Mouse (Mus musculus) left cerebral cortex, adult 18-20 months (tissue): ENCODE data around the gene Slc29a4. TPM values are rescaled to one million over a fixed set of nuclear protein-coding genes. Genes with fewer than 3 reads are reported as not detected.

ENCODE experiments used
- DNase-seq, 2 experiments: peaks; one replicate each; pipeline ENCODE4 v3.0.0; 2021 to 2022; ENCODE audit warnings: low spot score in 2 of 2, mixed read lengths in 1 of 2
- long read RNA-seq, 2 experiments: library from polyadenylated mRNA; stranded (forward); transcript quantifications; one replicate each; pipeline ENCODE4 v2.0.0; 2021
- total RNA-seq, 2 experiments: library from RNA; stranded (reverse); gene quantifications; 2 replicates each; pipeline ENCODE4 v1.2.3; 2021

Gene Slc29a4
- total RNA-seq = 10 to 100 TPM in 1 of 2 experiments, 1 to 10 TPM in 1; 6.1 to 10.8 TPM
- long read RNA-seq, experiment 1, transcript Slc29a4-201 (11 exons, 2,789 nt) = major isoform, 16 of 20 reads
- long read RNA-seq, experiment 1, partial matches to known transcripts = 1 of 20 reads
- long read RNA-seq, experiment 1, other reads (novel, unspliced or antisense) = 3 of 20 reads
- long read RNA-seq, experiment 2, transcript Slc29a4-201 (11 exons, 2,789 nt) = major isoform, 7 of 15 reads
- long read RNA-seq, experiment 2, partial matches to known transcripts = 5 of 15 reads
- long read RNA-seq, experiment 2, other reads (novel, unspliced or antisense) = 3 of 15 reads

GRCm38 (mm10) chr5:142692248-142692647, at the start of gene Slc29a4:
Gene Slc29a4, plus strand, starts transcription at chr5:142692512.
- DNase-seq = peak; percentile 65 to 84

GRCm38 (mm10) chr5:142648162-142648561, 44.1 kb upstream of the Slc29a4 start:
- no peak for DNase-seq

- DNase-seq = no peak
Measured at GRCm38 (mm10) chr5:142649460-142650050, 42.8 kb upstream of the Slc29a4 start.

GRCm38 (mm10) chr5:142650390-142650789, 41.9 kb upstream of the Slc29a4 start:
- no peak for DNase-seq

- no peak for DNase-seq
Measured at GRCm38 (mm10) chr5:142650794-142651497, 41.4 kb upstream of the Slc29a4 start.

- DNase-seq = no peak
Measured at GRCm38 (mm10) chr5:142652266-142652665, 40.0 kb upstream of the Slc29a4 start.

- no peak for DNase-seq
Measured at GRCm38 (mm10) chr5:142660656-142661434, 31.5 kb upstream of the Slc29a4 start.

- DNase-seq = no peak
Measured at GRCm38 (mm10) chr5:142667921-142668320, 24.4 kb upstream of the Slc29a4 start.

GRCm38 (mm10) chr5:142668556-142669263, 23.6 kb upstream of the Slc29a4 start:
- DNase-seq = no peak

- peak; percentile 25 to 30 for DNase-seq
Measured at GRCm38 (mm10) chr5:142669726-142670125, 22.6 kb upstream of the Slc29a4 start.

- no peak for DNase-seq
Measured at GRCm38 (mm10) chr5:142673082-142673481, 19.2 kb upstream of the Slc29a4 start.

- peak in 1 of 2 experiments; percentile 32 for DNase-seq
Measured at GRCm38 (mm10) chr5:142678141-142678571, 14.2 kb upstream of the Slc29a4 start.

GRCm38 (mm10) chr5:142679065-142679464, 13.2 kb upstream of the Slc29a4 start:
- no peak for DNase-seq

- DNase-seq = no peak
Measured at GRCm38 (mm10) chr5:142681911-142682310, 10.4 kb upstream of the Slc29a4 start.

GRCm38 (mm10) chr5:142682529-142682928, 9.8 kb upstream of the Slc29a4 start:
- no peak for DNase-seq

- no peak for DNase-seq
Measured at GRCm38 (mm10) chr5:142688866-142689265, 3.4 kb upstream of the Slc29a4 start.

- DNase-seq = no peak
Measured at GRCm38 (mm10) chr5:142690343-142690742, 2.0 kb upstream of the Slc29a4 start.

- no peak for DNase-seq
Measured at GRCm38 (mm10) chr5:142692971-142693737, 842 bp downstream of the Slc29a4 start.

GRCm38 (mm10) chr5:142693738-142694430, 1.6 kb downstream of the Slc29a4 start:
- DNase-seq = no peak
